Mouse (Mus musculus) E14TG2a.4 (cell line): Measurements from ENCODE around the gene Pex11a.
A peak's percentile ranks its signal among the peaks of the same experiment; 100 is the strongest.

ENCODE experiments used
- H3K27me3 ChIP-seq: 2 replicates; pipeline ENCODE4 v1.6.1; 2014; ENCODE audit warnings: low read length, control low read depth; ENCODE audit not compliant: insufficient read depth
- H3K36me3 ChIP-seq: 2 replicates; pipeline ENCODE4 v1.6.1; 2014; ENCODE audit warnings: low read length, control low read depth; ENCODE audit not compliant: insufficient read depth
- H3K4me1 ChIP-seq: replicated peaks from 2 replicates; pipeline ENCODE4 v1.6.1; 2014; ENCODE audit warnings: low read depth, low read length, control low read depth
- H3K4me3 ChIP-seq: replicated peaks from 2 replicates; pipeline ENCODE4 v1.5.1; 2014; ENCODE audit warnings: mild to moderate bottlenecking, low read length
- H3K9me3 ChIP-seq: 2 replicates; pipeline ENCODE4 v1.6.1; 2014; ENCODE audit warnings: low read length, control low read depth
- CTCF ChIP-seq: conservative IDR thresholded peaks from 2 replicates; pipeline ENCODE4 v1.5.1; 2014; ENCODE audit warnings: low read length
- NANOG ChIP-seq: IDR thresholded peaks from 2 replicates; pipeline ENCODE4 v1.6.1; 2014; ENCODE audit warnings: borderline replicate concordance, low read length, mixed read lengths
- POU5F1 ChIP-seq: IDR thresholded peaks from 2 replicates; pipeline ENCODE4 v1.6.1; 2014; ENCODE audit warnings: low read length, borderline replicate concordance

Pex11a gene

DNA sequence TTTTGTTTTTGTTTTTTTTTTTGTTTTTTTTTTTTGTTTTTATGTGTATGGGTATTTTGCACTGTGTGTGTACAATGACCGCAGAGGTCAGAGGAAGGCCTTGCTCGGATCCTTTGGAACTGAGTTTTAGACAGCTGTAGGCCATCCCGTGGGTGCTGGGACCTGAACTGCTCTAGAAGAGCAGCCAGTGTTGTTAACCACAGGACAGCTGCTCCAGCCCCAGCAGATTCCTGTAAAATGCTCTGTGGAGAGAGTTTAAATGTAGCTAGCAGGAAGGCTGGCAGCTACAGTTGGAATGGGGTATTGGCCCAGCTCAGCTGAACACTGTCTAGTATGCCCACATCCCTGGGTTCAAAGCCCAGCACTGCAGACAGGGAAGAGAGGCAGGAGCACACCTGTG is 26.7 kb upstream of the Pex11a start:
- peaks cover 27% of the 10 kb centered on the region for H3K4me1 ChIP-seq
- no peaks in the 10 kb centered on the region for H3K36me3 ChIP-seq
- H3K4me3 ChIP-seq: no peak overlapping the region
- TF ChIP-seq CTCF (no peak), NANOG (no peak), POU5F1 (no peak)
- H3K27me3 ChIP-seq: peaks cover 20% of the 10 kb centered on the region
- H3K9me3 ChIP-seq: no peaks in the 10 kb centered on the region

DNA sequence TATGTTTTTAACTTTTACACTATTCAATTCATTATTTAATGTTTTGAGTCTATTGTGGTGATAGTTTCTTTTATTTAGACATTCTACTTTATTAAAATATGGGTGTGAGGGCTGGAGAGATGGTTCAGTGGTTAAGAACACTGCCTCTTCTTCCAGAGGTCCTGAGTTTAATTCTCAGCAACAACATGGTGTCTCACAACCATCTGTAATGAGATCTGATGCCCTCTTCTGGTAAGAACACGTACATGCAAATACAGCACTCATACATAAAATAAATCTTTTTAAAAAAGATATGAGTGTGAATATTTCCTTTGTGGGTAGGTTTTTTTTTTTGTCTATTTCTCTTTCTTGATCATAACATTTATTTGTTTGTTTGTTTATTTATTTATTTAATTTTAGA is 23.1 kb upstream of the Pex11a start:
- H3K36me3 ChIP-seq: no peaks in the 10 kb centered on the region
- no peak overlapping the region for H3K4me3 ChIP-seq
- H3K4me1 ChIP-seq: peaks cover 8% of the 10 kb centered on the region
- TF ChIP-seq NANOG (no peak), POU5F1 (no peak), CTCF (peak; percentile 34)
- H3K9me3 ChIP-seq: no peaks in the 10 kb centered on the region
- peaks cover 13% of the 10 kb centered on the region for H3K27me3 ChIP-seq

DNA sequence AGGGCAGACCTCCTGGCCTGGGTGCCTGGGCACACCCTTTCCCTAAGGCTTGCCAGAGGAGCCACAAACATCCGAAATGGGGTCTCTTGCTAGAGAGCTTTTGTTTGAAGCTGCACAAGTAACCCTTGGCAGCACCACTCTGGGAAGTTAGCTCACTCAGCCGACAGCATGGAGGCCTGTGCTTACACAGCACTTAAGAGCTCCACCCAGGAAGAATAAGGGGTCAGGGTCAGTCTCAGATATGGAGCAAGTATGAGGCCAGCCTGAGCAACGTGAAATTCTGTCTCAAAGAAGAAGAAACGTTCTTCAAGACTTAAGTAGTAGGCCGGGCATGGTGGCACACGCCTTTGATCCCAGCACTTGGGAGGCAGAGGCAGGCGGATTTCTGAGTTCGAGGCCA is 19.2 kb upstream of the Pex11a start:
- TF ChIP-seq NANOG (no peak), CTCF (no peak)
- no peak overlapping the region for H3K4me3 ChIP-seq
- peaks cover 5% of the 10 kb centered on the region; the same call in 1 of the 2 replicates for H3K4me1 ChIP-seq
- no peaks in the 10 kb centered on the region for H3K9me3 ChIP-seq
- peaks cover 5% of the 10 kb centered on the region; the same call in 1 of the 2 replicates for H3K27me3 ChIP-seq
- H3K36me3 ChIP-seq: no peaks in the 10 kb centered on the region

DNA sequence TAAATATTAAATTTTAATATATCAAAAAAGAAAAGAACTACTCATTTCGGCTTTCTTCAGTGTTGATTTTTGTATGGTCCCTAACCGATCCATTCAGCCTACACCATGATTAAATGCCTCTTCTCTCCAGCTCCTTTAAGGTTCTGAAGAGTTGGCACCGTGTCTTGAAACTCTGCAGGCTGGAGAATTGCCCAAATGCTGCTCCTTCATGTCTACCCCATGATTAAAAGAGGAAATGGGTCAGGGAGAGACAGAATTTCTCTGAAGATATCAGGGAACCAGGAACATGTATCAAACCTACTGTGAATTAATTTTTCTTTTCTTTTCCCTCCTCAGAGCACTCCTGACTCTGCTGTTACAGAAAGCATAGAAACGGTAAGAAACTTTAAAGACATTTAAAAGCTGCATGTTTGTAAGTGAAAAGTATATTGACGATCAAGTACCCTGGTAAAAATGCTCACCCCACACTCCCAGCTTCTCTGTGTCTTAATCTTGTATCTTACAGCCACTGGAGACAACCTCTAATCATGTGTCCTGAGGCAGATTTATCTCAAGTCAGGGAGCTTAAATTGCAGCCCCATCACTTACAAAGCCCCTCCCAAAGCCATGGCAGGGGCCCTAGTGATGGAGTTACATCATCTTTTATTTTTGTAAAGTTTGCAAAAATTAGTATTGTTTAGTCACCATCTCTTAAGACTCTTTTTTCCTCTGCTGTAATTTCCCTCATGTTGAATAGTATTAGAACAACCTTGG is 18.4 kb upstream of the Pex11a start:
- no peak overlapping the region for H3K4me3 ChIP-seq
- H3K36me3 ChIP-seq: no peaks in the 10 kb centered on the region
- peaks cover 5% of the 10 kb centered on the region; the same call in 1 of the 2 replicates for H3K4me1 ChIP-seq
- TF ChIP-seq NANOG (no peak), CTCF (no peak)
- no peaks in the 10 kb centered on the region for H3K9me3 ChIP-seq
- H3K27me3 ChIP-seq: peaks cover 5% of the 10 kb centered on the region; the same call in 1 of the 2 replicates

DNA sequence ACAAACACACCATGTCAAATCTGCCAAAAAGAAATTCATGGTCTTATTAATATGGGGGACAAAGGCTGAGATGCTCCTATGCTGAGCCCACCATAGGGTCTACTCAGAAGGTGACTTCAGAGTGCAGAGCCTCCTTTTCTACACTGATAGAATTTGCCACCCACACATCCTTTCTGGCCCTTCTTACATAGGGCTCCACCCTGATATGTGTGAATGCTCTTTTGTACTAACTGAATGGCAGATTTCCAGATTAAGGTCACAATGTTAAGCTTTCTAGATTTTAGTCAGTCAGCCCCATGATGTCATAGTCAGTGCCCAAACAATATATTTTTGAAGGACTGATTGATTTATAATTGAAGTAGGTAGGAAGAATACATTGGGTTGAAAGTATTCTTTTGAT is 16.8 kb upstream of the Pex11a start:
- peaks cover 5% of the 10 kb centered on the region; the same call in 1 of the 2 replicates for H3K27me3 ChIP-seq
- no peaks in the 10 kb centered on the region for H3K9me3 ChIP-seq
- TF ChIP-seq POU5F1 (no peak), NANOG (no peak), CTCF (no peak)
- no peaks in the 10 kb centered on the region for H3K4me1 ChIP-seq
- H3K4me3 ChIP-seq: no peak overlapping the region
- no peaks in the 10 kb centered on the region for H3K36me3 ChIP-seq

DNA sequence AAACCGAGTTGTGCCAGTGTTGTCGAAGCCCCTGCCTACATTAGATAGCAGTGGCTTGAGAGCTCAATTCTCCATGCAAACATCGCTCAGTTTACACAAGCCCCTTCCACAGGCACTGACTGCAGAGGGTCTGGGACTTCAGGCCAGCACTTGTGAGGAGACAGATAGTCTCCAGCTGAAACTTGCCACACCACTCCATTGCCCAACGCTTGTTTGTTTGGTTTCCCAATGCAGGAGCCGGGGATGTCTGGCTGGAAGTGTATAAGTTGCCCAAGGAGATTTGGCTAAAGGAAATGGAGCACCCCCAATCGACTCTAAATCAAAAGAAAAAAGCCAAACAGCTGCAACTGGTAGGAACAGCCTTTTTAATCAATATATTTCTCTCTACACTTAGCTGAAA is 15.2 kb upstream of the Pex11a start:
- no peaks in the 10 kb centered on the region for H3K4me1 ChIP-seq
- TF ChIP-seq NANOG (no peak), CTCF (no peak), POU5F1 (no peak)
- H3K36me3 ChIP-seq: no peaks in the 10 kb centered on the region
- H3K4me3 ChIP-seq: no peak overlapping the region
- H3K9me3 ChIP-seq: no peaks in the 10 kb centered on the region
- H3K27me3 ChIP-seq: 0 out of 2 replicates have a peak, but pooled peaks cover 2% of the 10 kb centered on the region

DNA sequence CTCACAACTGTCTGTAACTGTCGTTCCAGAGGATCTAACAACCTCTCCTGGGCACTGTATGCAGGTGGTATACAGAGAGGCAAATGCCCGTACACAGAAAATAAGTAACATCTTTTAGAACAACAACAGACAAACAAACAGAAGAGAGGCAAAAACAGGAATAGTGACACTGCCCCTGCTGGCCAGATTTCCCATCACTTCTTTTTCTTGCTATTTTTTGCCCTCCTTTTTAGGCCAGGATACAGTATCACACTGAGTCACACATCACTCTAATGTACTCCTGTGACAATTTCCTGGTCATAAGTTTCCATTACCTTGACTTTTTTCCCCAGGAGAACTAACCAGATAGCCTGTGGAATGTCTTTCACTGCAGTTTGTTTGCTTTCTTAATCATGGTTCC is 13.4 kb upstream of the Pex11a start:
- no peaks in the 10 kb centered on the region for H3K27me3 ChIP-seq
- TF ChIP-seq CTCF: peak; percentile 33
- no peak for TF ChIP-seq NANOG
- TF ChIP-seq POU5F1: no peak
- no peaks in the 10 kb centered on the region for H3K4me1 ChIP-seq
- no peaks in the 10 kb centered on the region for H3K36me3 ChIP-seq
- H3K9me3 ChIP-seq: no peaks in the 10 kb centered on the region
- H3K4me3 ChIP-seq: no peak overlapping the region

DNA sequence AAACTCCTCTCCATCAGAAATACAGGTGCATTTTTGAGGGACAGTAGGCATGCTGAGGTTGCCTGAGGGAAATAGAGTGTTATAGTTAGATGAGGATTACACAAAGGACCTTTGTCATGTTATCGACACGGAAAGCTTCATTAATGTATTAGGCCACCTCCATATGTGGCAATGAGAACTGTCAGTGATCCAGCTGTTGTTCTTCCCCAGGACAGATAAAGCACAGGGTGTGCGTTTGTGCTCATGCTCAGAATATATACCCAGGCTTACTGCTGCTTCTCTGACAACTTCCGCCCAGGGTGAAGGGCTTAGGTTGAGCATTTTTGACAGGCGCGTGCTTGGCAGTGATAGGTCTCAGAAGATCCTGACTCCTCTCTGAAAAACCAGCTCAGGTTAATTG is 6.6 kb upstream of the Pex11a start:
- Histone ChIP-seq H3K4me1 (peaks cover 7% of the 10 kb centered on the region), H3K9me3 (no peaks in the 10 kb centered on the region), H3K4me3 (no peak overlapping the region), H3K36me3 (no peaks in the 10 kb centered on the region), H3K27me3 (no peaks in the 10 kb centered on the region)
- TF ChIP-seq POU5F1 (no peak), CTCF (no peak), NANOG (no peak)

DNA sequence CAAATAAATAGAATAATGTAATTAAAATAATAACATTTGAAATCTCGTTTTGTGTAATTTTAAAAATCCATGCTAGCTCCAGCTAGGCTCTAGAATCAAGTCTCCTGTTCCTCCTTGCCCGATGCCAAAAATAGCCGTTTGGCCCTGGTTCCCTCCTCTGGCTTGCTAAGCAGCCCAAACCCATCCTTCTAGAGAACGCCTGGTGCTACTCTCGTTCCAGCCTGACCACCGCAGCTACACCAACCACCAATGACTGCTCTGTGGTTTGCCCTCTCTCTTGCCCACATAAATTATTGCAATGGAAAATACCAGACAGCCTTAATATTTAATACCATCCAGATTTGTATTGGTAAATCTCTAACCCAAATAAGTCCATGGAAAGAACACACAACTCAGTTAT is 4.7 kb upstream of the Pex11a start:
- no peaks in the 10 kb centered on the region for H3K9me3 ChIP-seq
- H3K4me3 ChIP-seq: no peak overlapping the region
- H3K4me1 ChIP-seq: peaks cover 15% of the 10 kb centered on the region
- no peaks in the 10 kb centered on the region for H3K36me3 ChIP-seq
- H3K27me3 ChIP-seq: peaks cover 2% of the 10 kb centered on the region; the same call in 1 of the 2 replicates
- TF ChIP-seq POU5F1 (no peak), CTCF (no peak), NANOG (no peak)
